Mouse (Mus musculus) cerebral cortex, adult 2 months (tissue): ENCODE data around the gene Gm3591.

Experiments used
- WGBS: fragments of 180-500 bp; shearing (Covaris S2); methylation state at CpG from one replicate; pipeline ENCODE4 v1.1.7; 2018; 5-methylcytosine and 5-hydroxymethylcytosine counted together

Gm3591 gene

GRCm38 (mm10) chr14:6412382-6412781 lies at the start of gene Gm3591:
TSS of gene Gm3591 (minus strand) at chr14:6412482.
- no CpG with 5 or more reads among the region's 2 CpGs for WGBS

GRCm38 (mm10) chr14:6444511-6444910 lies 32.2 kb upstream of the Gm3591 start, which contains the start of gene Gm3594:
TSS of gene Gm3594 (minus strand) at chr14:6444611.
- no CpG with 5 or more reads among the region's 4 CpGs for WGBS

DNA sequence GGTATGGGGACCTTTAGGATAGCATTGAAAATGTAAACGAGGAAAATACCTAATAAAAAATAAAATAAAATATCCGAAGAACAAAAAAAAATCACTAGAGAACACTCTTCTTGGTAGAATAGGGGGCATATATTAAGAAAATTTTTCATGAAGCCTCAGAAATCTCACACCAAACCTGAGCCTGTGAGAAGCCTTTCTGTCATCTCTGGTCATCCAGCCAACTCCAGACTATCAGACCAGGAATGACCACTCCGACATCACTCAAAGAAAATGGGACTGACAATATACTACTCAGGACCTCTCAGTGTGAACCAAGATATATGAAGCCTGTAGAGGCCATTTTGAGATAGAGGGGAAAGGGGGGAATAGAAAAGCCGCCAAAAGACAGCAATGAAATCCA lies 28.5 kb upstream of the Gm3591 start:
- 85% methylated on average over 1 of the region's 4 CpGs for WGBS

GRCm38 (mm10) chr14:6440206-6440605 lies 27.9 kb upstream of the Gm3591 start:
- 72% methylated on average over 2 of the region's 5 CpGs for WGBS

- 10% methylated on average over 19 of the region's 42 CpGs for WGBS
Observed at GRCm38 (mm10) chr14:6426766-6427165, 14.5 kb upstream of the Gm3591 start.

DNA sequence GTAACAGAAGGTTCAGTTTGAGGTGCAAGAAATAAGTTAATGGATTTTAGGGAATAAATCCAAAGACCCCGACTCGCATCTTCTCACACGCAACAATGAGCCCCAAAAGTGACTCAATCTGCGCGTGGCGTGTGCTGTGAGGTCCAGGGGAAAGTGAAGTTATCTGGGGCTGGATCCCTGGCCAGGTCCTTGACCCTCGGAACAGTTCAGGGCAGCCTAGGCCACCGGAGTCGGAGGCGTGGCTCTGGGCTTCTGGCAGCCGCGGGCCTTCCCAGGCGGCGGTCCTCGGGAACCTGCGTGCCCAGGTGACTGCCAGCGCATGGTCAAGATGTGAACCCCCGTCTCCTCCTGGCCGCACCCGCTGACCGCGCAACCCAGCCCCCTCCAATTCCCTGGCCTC lies 14.1 kb upstream of the Gm3591 start:
- WGBS, result 11% methylated on average over 22 of the region's 22 CpGs

GRCm38 (mm10) chr14:6390219-6390618 lies 22.1 kb downstream of the Gm3591 start, which contains the start of gene Gm16440:
TSS of gene Gm16440 (minus strand) at chr14:6390319.
- 87% methylated on average over 2 of the region's 4 CpGs for WGBS
